In genomic region chr16:34997052-34997451, GRCm38 (mm10) we compare ENCODE assay signal across 18 mouse cellular contexts. TPM values are rescaled to one million over a fixed set of nuclear protein-coding genes. Genes with fewer than 3 reads are reported as not detected.
DNase-seq lines count a peak whose midpoint lies in the region; ATAC-seq and TF ChIP-seq lines count a peak whose summit lies in the region.
"Had no signal": no experiment of that assay in that cellular context is flagged by ENCODE, and none has a peak within 500 bp of the region (broad histone marks: within the 10 kb centered on the region; RNA-seq: fewer than 3 reads in every experiment).

No protein-coding gene starts in this region.

- no peaks in the 10 kb centered on the region for H3K9me3 ChIP-seq in heart, postnatal 0 days (replicated peaks; ENCODE audit: control insufficient read depth, low read length)
- H3K9me3 ChIP-seq in intestine, postnatal 0 days (ENCODE audit: control insufficient read depth): no peaks in the 10 kb centered on the region
- H3K9me3 ChIP-seq: embryonic facial prominence, embryonic 13.5 days; heart, embryonic 12.5 days; midbrain, embryonic 15.5 days had no signal

- WGBS in heart, postnatal 0 days: 34% methylated on average over 4 of the region's 4 CpGs
- 67% methylated on average over 4 of the region's 4 CpGs for WGBS in intestine, postnatal 0 days

- H3K4me3 ChIP-seq in heart, postnatal 0 days (ENCODE audit: low read depth, low read length): no peak overlapping the region
- peak overlapping the region; percentile 10 for H3K4me3 ChIP-seq in intestine, postnatal 0 days (ENCODE audit: low read depth, low read length)
- H3K4me3 ChIP-seq: embryonic facial prominence, embryonic 13.5 days; heart, embryonic 12.5 days; midbrain, embryonic 15.5 days had no signal

- no peak for TF ChIP-seq EP300 in heart, postnatal 0 days (IDR thresholded peaks at IDR 0.05; ENCODE audit: low read depth)

- no peak for DNase-seq in heart, postnatal 0 days (ENCODE audit: low spot score)
- DNase-seq in heart, adult 9 months (ENCODE audit: low spot score in 2 of 2): no peak
- DNase-seq in A20 (ENCODE audit: low read depth, low spot score): peak; percentile 49
- DNase-seq in adrenal gland, postnatal 10 days: peak; percentile 58
- DNase-seq in layer of hippocampus, postnatal 14 days (ENCODE audit: low spot score in 2 of 2): no peak
- DNase-seq in layer of hippocampus, postnatal 10 days (ENCODE audit: low spot score in 2 of 2): no peak
- no peak for DNase-seq in gastrocnemius, postnatal 10 days
- DNase-seq: cerebellum, adult 9-10 months; gastrocnemius, postnatal 25 days; kidney, adult 11 months; kidney, postnatal 10 days; lung, adult 18-20 months; retina, postnatal 1 day; thymus, postnatal 36 days had no signal

- no peaks in the 10 kb centered on the region for H3K36me3 ChIP-seq in heart, postnatal 0 days (replicated peaks; ENCODE audit: control insufficient read depth, insufficient read depth, low read length)
- peaks cover 24% of the 10 kb centered on the region for H3K36me3 ChIP-seq in intestine, postnatal 0 days (ENCODE audit: control insufficient read depth, insufficient read depth)
- H3K36me3 ChIP-seq: embryonic facial prominence, embryonic 13.5 days; heart, embryonic 12.5 days; midbrain, embryonic 15.5 days had no signal

- H3K4me1 ChIP-seq in heart, postnatal 0 days (ENCODE audit: control insufficient read depth, insufficient read depth): peaks cover 5% of the 10 kb centered on the region; the same call in 1 of the 2 replicates
- no peaks in the 10 kb centered on the region; the same call in 1 of the 2 replicates for H3K4me1 ChIP-seq in intestine, postnatal 0 days (replicated peaks; ENCODE audit: control insufficient read depth, insufficient read depth, low read length)

- no peaks in the 10 kb centered on the region for H3K27me3 ChIP-seq in heart, postnatal 0 days (ENCODE audit: control insufficient read depth, insufficient read depth, low read length)
- no peaks in the 10 kb centered on the region for H3K27me3 ChIP-seq in intestine, postnatal 0 days (replicated peaks; ENCODE audit: control insufficient read depth, insufficient read depth, low read length)
- H3K27me3 ChIP-seq: embryonic facial prominence, embryonic 13.5 days; midbrain, embryonic 15.5 days had no signal

- no peak overlapping the region for H3K4me2 ChIP-seq in heart, postnatal 0 days (ENCODE audit: low read depth, low read length)
- H3K4me2 ChIP-seq in intestine, postnatal 0 days (replicated peaks; ENCODE audit: low read depth): peak overlapping the region; percentile 44
- H3K4me2 ChIP-seq: embryonic facial prominence, embryonic 13.5 days; heart, embryonic 12.5 days; midbrain, embryonic 15.5 days had no signal

- no peak for ATAC-seq in heart, postnatal 0 days (ENCODE audit: insufficient read depth, low read depth)
- no peak for ATAC-seq in intestine, postnatal 0 days
- ATAC-seq: midbrain, embryonic 15.5 days had no signal

- TF ChIP-seq CTCF in heart, postnatal 0 days (IDR thresholded peaks at IDR 0.05; ENCODE audit: low read depth): no peak
- TF ChIP-seq CTCF in intestine, postnatal 0 days (IDR thresholded peaks at IDR 0.05; ENCODE audit: low read depth): no peak

- H3K27ac ChIP-seq in heart, postnatal 0 days (ENCODE audit: low read depth): 0 out of 2 replicates have a peak overlapping the region, but pooled peaks have one; percentile 19
- H3K27ac ChIP-seq in intestine, postnatal 0 days (ENCODE audit: low read depth, low read length): peak overlapping the region; percentile 31; the same call in 1 of the 2 replicates
- H3K27ac ChIP-seq: embryonic facial prominence, embryonic 13.5 days; midbrain, embryonic 15.5 days had no signal

- no peak overlapping the region for H3K9ac ChIP-seq in heart, postnatal 0 days (replicated peaks; ENCODE audit: low read depth, low read length)
- H3K9ac ChIP-seq in intestine, postnatal 0 days (ENCODE audit: low read depth, low read length): peak overlapping the region; percentile 40
- H3K9ac ChIP-seq: embryonic facial prominence, embryonic 13.5 days; heart, embryonic 12.5 days; midbrain, embryonic 15.5 days had no signal

RNA-seq across cellular contexts. Expression of gene Hacd2, which starts 25.2 kb away (rescaled TPM):
- total RNA-seq in heart, postnatal 0 days (2014; rRNA removed; ENCODE audit: low replicate concordance): 2.6 and 6.1 TPM in 2 replicates
- 34.1 and 34.2 TPM in 2 replicates for polyA plus RNA-seq in heart, postnatal 0 days (2015; fragmentation: Nextera tagmentation; extraction: Ambion mirVana)
- 10 to 100 TPM; 33.2 to 50.3 TPM for total RNA-seq in adrenal gland, postnatal 10 days (2021)
- polyA plus RNA-seq in intestine, postnatal 0 days (2015; fragmentation: Nextera tagmentation; extraction: Ambion mirVana): 78.7 and 80.2 TPM in 2 replicates
- total RNA-seq in layer of hippocampus, postnatal 14 days (2021): 10 to 100 TPM; 41.0 to 45.5 TPM
- total RNA-seq in layer of hippocampus, postnatal 10 days (2021): 10 to 100 TPM; 28.2 to 34.2 TPM
- total RNA-seq in gastrocnemius, postnatal 10 days (2021): 1 to 10 TPM; 3.2 to 4.8 TPM

Comparison
In these comparisons a context has a peak if more than half of its experiments do, and no peak if none do; other contexts are left out.
1. DNase-seq: peak in A20 (single experiment) and adrenal gland, postnatal 10 days (single experiment); none in heart, postnatal 0 days (single experiment), heart, adult 9 months (0 of 2), layer of hippocampus, postnatal 14 days (0 of 2), layer of hippocampus, postnatal 10 days (0 of 2) and gastrocnemius, postnatal 10 days (single experiment).